Mouse (Mus musculus) heart, postnatal 0 days (tissue): Measurements from ENCODE around the gene Atp1a3.

Source experiments
- CTCF ChIP-seq: IDR thresholded peaks from 2 replicates; pipeline ENCODE4 v1.5.1; 2016; ENCODE audit warnings: antibody characterized with exemption, control low read depth, low read depth
- EP300 ChIP-seq: IDR thresholded peaks from 2 replicates; pipeline ENCODE4 v1.6.1; 2016; ENCODE audit warnings: antibody characterized with exemption, low read depth

GRCm38 (mm10) chr7:24964897-24965535, 40.7 kb downstream of the Atp1a3 start:
- no peak for TF ChIP-seq EP300
- peak; percentile 65 for TF ChIP-seq CTCF
